Mouse (Mus musculus) spleen, postnatal 14 days (tissue): ENCODE data around the gene Snx8.

Experiments used
- DNase-seq, 2 experiments: peaks; one replicate each; pipeline ENCODE4 v3.0.0; 2021 to 2022; ENCODE audit warnings: low spot score in 2 of 2

The Snx8 gene

DNA sequence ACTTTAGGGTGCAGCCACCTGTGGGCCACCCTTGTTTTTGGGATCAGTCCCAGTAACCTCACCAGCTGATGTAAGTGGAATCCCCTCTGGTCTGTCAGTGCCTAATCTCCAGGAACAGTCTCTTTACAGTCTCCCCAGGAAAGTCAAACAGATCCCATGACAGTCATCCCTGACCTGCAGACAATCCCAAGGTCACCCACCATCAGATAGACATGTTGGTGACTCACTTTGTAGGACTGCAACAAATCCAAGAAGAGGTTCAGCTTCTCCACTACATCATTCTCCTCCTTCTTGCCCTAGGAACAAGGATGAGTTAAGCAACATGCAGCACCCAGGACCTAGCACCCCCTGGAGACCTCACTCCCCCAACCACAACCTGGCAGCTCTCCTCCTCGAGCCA lies 43.0 kb downstream of the Snx8 start:
- no peak for DNase-seq

DNA sequence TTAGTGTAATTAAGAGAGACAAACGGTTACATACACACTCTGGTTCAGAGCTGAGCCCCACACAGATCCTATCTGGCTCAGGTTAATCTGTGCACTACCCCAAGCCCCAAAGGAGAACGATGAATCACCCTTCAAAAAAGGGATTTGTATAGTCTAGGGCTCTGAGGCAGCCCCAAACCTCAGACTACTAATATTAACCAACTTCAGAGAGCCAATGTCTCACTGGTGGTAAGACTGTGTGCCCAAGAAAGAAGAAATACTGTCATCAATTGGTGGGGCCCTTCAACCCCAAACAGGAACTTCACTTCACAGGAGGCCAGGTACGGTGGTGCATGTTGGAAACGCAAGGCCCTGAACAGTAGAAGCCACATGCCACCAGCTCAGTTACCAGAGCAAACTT lies 43.8 kb downstream of the Snx8 start:
- no peak for DNase-seq

DNA sequence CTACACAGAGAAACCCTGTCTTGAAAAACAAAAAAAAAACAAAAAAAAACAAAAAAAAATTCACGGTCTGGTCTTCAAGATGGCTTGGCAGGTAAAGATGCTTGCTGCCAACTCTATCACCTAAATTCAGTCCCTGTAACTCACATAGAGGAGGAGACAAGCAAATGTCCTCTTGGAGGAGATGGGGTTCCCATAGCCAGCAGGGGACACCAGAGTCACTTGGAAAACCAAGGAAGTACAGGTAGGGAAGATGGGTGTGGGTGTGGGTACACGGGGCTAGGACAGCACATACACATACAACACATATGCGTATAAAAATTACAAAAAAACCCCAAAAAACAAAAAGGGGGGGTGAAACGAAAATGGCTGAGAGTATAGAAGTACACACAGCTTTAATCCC lies 46.2 kb downstream of the Snx8 start:
- no peak for DNase-seq

DNA sequence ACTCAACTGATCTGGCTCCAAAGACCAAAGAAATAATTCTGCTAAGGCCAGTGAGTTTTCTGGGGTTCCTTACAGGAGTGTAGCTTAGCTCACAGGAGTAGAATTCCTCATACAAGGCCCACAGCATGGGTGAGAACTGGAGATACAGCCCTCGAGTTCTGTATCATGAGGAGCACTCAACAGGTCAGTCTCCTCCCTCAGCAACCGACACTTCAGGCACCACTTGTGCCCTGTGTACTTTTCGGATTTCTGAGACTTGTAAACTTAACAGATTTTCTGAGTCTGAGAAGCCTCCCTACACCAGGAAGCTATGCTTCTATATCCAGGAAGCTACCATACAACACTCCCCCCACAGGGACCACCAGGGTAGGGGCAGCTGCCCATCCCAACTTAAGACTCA lies 49.2 kb downstream of the Snx8 start:
- DNase-seq = no peak

DNA sequence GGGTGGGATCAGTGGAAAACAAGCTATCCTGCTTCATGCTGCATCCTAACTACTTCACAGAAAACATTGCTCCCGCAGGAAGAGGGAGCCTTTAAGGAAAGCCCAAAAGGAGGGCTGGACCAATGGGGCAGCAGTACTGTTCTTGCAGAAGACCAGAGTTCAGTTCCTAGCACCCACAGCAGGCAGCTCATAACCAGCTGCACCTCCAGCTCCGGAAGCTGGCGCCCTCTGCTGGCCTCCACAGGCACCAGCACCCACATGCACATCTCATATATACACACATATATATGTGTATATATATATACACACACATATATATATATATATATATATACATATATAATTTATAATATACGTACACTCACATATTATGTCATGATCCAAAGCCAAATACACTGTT lies 50.3 kb downstream of the Snx8 start:
- DNase-seq = no peak

DNA sequence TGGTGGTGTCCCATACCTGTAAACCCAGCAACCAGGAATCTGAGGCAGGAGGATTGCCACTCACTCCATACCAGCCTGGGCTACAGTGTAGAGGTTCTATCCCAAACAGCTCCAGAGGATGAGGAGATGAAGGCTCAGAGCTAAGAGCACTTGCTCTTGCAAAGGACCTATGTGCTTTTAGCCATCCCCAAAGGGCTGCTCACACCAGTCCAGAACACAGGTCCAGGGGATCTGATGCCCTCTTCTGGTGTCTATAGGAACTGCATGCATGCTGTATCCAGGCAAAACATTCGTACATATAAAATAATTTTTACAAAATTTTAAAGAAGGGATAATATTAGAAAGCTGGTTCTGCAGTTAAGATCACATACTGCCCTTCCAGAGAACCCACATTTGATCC lies 52.4 kb downstream of the Snx8 start:
- peak in 1 of 2 experiments; percentile 15 for DNase-seq

DNA sequence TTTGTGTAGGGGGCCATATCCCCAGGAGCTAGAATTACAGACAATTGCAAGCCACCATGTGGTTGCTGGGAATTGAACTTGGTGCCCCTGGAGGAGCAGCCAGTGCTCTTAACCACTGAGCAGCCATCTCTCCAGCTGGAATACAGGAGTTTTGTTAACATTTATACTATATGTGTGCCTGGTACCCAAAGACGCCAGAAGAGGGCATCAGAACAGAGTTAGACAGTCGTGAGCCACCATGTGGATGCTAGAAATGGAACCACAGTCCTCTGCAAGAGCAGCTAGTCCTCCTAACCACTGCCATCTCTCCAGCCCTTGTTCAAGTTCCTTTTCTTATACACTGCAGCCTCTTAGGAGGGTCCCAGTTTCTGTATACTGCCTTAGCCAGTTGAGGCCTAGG lies 55.4 kb downstream of the Snx8 start:
- no peak for DNase-seq

DNA sequence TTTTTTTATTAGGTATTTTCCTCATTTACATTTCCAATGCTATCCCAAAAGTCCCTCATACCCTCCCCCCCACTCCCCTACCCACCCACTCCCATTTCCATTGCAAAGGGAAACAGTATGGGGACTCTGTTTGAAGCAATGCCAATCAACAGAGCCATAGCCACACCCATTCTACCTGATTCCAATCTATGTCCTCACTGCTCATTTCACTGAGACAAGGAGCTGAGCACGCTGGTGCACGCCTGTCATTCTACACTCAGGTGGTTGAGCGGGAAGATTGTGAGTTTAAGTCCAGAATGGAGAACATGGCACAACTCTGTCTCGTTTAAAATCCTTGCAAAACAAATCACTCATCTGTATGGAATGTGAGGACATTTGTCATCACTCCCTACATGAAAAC lies 56.5 kb downstream of the Snx8 start:
- no peak for DNase-seq

DNA sequence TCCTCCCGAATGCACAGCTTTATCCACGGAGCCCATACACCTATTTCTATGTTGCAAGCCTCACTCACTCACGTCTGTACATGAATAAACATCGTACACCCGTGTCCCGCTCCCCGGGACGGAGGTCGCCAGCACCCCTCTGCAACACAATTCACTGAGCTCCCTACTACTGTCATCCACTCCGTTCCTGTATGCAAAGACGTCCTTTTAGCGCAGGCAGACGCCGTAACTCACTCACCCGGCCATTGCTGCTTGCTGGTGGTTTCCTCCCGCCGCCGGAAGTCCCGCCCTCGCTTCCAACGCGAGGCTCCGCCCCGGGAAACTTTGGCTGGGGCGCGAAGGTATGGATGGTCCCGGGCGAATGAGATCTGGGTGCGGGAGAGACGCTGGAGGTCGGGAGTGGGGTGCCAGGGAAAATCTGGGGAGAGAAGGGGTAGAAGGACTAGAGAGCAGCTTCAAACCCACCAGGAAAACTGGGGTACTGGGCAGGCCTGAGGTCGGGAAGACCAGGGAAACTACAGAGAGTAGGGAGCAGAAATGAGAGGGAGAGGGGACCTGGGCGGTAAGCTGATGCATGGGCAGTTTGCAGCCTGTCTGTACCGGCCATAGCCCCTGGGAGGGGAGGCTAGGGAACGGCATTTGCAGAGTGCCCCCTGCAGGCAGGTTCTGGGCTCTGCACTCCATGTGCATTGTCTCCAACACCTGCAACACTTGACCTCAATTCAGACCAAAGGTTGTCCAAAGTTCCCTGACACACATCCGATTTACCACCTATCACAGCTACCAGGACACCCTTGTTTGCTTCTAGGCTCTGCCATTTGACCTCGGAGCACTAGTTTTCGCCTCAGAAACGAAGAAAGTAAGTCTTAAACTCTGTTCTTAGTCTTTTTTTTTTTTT lies 57.2 kb downstream of the Snx8 start, which contains the start of gene Mrm2:
Mrm2 (minus strand) TSS at position 284 of the 898 bp plus-strand sequence.
- DNase-seq = peak; percentile 73 to 81

DNA sequence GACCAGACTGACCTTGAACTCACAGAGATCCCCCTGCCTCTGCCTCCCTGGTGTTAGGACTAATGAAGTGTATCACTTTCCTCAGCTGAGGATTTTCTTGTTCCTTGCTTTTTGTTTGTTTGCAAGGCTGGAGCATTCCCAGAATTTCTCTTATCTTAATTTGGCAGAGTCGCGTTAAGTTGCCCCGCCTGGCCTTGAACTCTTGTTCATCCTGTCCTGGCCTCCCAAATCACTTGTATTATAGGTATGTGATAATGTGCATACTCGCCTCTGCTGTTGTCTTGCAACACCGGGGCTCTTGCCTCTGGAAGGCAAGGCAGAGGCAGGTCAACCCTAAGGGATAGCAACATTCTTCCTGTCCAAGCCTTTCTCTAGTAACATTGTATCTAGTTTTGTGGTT lies 65.0 kb downstream of the Snx8 start:
- no peak for DNase-seq

DNA sequence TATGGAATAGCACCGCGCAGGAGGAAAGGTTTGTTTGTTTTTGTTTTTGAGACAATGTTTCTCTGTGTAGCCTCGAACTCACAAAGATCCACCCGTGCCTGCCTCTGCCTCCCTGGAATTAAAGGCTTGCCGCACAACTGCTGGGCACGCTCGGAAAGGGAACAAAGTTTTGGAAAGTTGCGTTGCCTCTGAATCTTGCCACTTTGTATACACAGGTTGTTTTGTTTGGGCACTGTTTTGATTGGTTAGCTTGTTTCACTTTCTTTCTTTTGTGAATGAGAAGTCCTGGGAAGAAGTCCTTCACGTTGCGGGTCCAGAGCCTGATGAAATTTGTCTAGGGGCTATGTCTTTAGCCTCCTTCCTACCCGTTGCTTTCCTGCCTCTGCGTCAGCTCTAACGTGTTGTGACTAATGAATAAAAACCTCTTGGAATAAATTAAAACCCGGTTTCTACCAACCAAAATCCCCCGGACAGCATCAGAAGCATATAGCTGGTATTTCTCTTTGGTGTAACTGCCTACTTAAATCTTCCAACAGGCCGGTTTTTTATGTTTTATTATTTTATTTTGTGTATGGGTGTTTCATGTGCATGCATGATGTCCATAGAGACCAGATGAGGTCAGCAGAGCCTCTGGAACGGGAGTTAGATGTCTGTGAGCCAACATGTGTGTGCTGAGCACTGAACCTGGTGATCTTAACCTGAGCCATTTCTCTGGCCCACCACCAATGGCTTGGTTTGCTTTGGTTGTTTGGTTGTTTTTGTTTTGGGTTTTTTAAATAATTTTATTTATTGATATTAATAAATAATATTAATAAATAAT lies 67.1 kb downstream of the Snx8 start:
- DNase-seq = no peak

DNA sequence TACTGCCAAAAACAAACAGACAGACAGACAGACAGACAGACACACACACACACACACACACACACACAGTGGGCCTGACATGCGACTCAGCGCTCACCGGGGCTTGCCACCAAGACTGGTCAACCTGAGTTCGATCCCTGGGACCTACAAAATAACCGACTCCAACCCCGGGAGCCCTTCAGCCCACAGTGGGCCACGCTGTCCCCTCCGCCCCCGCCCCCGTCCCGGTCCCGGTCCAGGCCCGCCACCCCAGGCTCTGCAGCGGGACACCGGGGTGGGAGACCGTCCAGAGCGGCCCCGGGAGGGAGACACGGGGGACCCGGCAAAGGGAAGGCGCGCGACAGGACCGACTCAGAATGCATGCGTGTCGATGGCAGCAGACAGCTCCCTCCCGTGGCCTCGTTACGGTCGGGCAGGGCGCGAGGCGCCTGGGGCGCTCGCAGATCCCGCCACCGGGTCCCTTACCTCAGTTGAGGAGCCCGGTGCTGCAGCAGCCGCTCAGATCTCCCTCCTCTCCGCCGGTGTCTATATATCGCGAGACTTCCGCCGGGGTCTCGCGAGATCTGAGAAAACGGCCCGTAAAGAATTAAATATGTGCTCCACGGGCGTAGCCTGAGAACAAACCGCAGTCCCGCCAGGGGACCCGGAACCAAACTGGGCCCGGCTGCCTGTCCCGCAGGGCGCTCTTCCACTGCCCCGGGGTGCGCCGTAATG lies 67.9 kb downstream of the Snx8 start, which contains the start of the genes Mad1l1 and Nudt1:
Mad1l1 (minus strand) TSS at position 511 of the 714 bp plus-strand sequence.
Nudt1 (plus strand) TSS at position 615 of the 714 bp plus-strand sequence.
- DNase-seq = peak; percentile 88 to 89

DNA sequence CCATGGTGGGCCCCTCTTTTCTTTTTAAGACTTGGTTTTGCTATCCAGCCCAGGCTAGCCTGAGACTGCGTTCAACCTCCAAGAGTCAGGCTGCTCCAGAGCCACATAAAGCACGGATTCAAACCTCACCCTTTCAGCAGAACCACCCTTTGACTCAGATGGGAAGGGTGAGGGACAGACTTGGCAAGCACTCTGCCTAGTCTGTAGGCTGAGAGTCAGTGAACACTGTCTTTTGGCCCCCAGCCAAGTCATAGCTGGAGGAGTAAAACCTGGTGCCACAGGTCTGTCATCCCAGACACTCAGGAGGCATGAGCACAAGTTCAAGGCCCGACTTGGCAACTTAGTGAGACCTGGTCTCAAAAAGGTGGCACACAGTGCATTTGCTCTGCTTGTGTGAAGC lies 72.3 kb downstream of the Snx8 start:
- DNase-seq = no peak

DNA sequence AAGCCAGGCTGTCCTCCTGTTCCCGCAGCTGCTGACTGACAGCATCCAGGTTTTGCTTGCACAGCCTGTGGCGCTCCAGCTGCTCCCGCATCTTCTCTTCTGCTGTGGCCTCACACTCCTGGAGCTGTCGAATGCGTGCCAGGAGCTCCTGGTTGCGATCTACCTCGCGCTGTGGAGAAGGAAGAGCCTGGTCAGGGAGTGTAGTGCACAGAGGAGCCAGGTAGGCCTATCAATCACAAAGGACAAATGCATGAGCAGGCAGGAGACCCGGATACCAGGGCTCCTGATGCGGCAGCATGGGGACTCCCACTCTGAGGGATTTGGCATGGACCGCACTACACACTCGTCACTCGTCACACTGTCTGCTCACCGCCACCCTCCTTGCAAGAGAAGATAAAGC lies 81.5 kb downstream of the Snx8 start:
- no peak for DNase-seq

DNA sequence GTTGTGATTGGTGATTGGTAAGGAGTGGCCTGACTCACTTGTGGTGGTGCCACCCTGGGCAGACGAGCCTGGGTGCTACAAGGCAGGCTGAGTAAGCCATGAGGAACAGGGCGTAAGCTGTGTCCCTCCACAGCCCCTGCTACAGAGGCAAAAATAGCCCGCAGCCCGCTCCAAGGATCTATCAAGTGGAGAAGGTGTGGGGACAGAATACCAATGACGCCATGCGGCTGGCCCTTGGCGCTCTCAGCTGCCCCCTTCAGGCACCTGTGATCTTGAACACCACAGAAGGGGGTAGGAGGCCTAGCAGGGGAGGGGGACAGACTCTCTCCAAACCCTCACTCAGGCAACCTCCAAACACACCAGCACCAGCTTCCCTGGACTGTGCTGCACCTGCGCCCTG lies 83.0 kb downstream of the Snx8 start:
- DNase-seq = no peak

DNA sequence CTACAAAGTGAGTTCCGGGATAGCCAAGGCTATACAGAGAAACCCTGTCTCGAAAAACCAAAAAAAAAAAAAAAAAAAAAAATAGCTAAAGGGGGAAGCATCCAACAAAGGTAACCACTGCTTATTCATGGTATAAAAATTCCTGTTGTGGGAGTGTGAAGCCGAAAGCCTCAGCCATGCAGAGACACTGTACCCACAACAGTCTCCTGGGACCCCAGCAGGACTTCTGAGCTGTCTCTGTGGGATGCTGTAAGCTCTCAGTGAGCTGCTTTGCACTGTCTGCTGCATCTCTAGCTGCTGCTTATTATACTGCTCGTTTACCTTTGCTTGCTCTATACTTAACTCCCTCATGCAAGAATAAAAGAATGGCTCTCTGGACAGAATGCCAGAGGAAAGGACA lies 90.8 kb downstream of the Snx8 start:
- no peak for DNase-seq

DNA sequence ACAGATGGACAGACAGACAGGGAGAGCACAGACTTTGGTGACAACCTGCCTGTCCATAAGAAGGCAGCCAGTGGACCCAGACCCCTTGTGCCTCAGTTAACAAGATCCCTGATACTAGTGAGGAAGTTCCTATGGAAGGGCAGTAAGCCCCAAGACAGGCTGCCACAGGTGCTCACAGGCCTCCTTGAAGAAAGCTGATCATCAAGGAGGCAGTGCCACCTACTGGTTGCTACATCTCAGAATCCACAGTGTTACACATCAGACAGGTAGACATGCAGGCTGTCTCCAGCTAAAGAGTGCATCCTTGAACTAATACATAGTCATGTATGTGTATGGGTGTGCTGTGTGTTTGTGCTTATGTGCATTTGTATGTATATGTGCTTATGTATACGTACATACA lies 96.9 kb downstream of the Snx8 start:
- DNase-seq = peak; percentile 12 to 47
